Mouse (Mus musculus): ENCODE data around the gene Krt86. TPM values are rescaled to one million over a fixed set of nuclear protein-coding genes. Genes with fewer than 3 reads are reported as not detected.
"Not testable (repeated sequence)": the region's sequence is repeated elsewhere in the genome, so short reads cannot be mapped to it uniquely, and the experiment has no call there.

Gene Krt86
- polyA plus RNA-seq, 1 experiment from 2014 or later: not detected

- no peak overlapping the region for H3K4me3 ChIP-seq (replicated peaks; ENCODE audit: low read length)
Measured at GRCm38 (mm10) chr15:101506896-101507758, 33.8 kb downstream of the Krt86 start.

GRCm38 (mm10) chr15:101508247-101508646, 35.0 kb downstream of the Krt86 start:
- 0 out of 2 replicates have a peak, but pooled peaks cover 3% of the 10 kb centered on the region for H3K4me1 ChIP-seq (ENCODE audit: control insufficient read depth, insufficient read depth, low read length)
- H3K9ac ChIP-seq (ENCODE audit: low read length): no peak overlapping the region
- no peak overlapping the region for H3K27ac ChIP-seq (ENCODE audit: low read length)
- H3K36me3 ChIP-seq (ENCODE audit: control insufficient read depth, insufficient read depth, low read length): no peaks in the 10 kb centered on the region
- no peak overlapping the region for H3K4me3 ChIP-seq (replicated peaks; ENCODE audit: low read length)
- ATAC-seq (ENCODE audit: insufficient read depth, low FRiP score): no peak
- WGBS: 38% methylated on average over 9 of the region's 9 CpGs
- no peaks in the 10 kb centered on the region for H3K9me3 ChIP-seq (replicated peaks; ENCODE audit: control insufficient read depth, low read length)
- no peak overlapping the region for H3K4me2 ChIP-seq (ENCODE audit: low read depth, low read length)
- H3K27me3 ChIP-seq (ENCODE audit: control insufficient read depth, insufficient read depth, low read length): no peaks in the 10 kb centered on the region

More at GRCm38 (mm10) chr15:101506896-101507758, 33.8 kb downstream of the Krt86 start:
- WGBS: 46% methylated on average over 14 of the region's 14 CpGs
- H3K9me3 ChIP-seq (replicated peaks; ENCODE audit: control insufficient read depth, low read length): no peaks in the 10 kb centered on the region
- H3K27me3 ChIP-seq (ENCODE audit: control insufficient read depth, insufficient read depth, low read length): no peaks in the 10 kb centered on the region
- H3K4me2 ChIP-seq (ENCODE audit: low read depth, low read length): no peak overlapping the region
- no peak for ATAC-seq (ENCODE audit: insufficient read depth, low FRiP score)
- H3K27ac ChIP-seq (ENCODE audit: low read length): no peak overlapping the region
- H3K36me3 ChIP-seq (ENCODE audit: control insufficient read depth, insufficient read depth, low read length): no peaks in the 10 kb centered on the region
- H3K4me1 ChIP-seq (ENCODE audit: control insufficient read depth, insufficient read depth, low read length): 0 out of 2 replicates have a peak, but pooled peaks cover 3% of the 10 kb centered on the region
- H3K9ac ChIP-seq (ENCODE audit: low read length): no peak overlapping the region

GRCm38 (mm10) chr15:101517161-101517560, 43.9 kb downstream of the Krt86 start, which contains the start of gene Gm49425:
TSS of gene Gm49425 (minus strand) at chr15:101517261.
- not testable (repeated sequence) for H3K9me3 ChIP-seq (replicated peaks; ENCODE audit: control insufficient read depth, low read length); H3K4me3 ChIP-seq (replicated peaks; ENCODE audit: low read length); H3K36me3 ChIP-seq (ENCODE audit: control insufficient read depth, insufficient read depth, low read length); H3K27me3 ChIP-seq (ENCODE audit: control insufficient read depth, insufficient read depth, low read length); H3K9ac ChIP-seq (ENCODE audit: low read length); H3K4me2 ChIP-seq (ENCODE audit: low read depth, low read length); H3K27ac ChIP-seq (ENCODE audit: low read length); ATAC-seq (ENCODE audit: insufficient read depth, low FRiP score); H3K4me1 ChIP-seq (ENCODE audit: control insufficient read depth, insufficient read depth, low read length)
- 76% methylated on average over 2 of the region's 2 CpGs for WGBS

- Histone ChIP-seq H3K27me3 (ENCODE audit: control insufficient read depth, insufficient read depth, low read length) (0 out of 2 replicates have a peak, but pooled peaks cover 4% of the 10 kb centered on the region), H3K4me2 (ENCODE audit: low read depth, low read length) (no peak overlapping the region), H3K9ac (ENCODE audit: low read length) (no peak overlapping the region), H3K4me3 (replicated peaks; ENCODE audit: low read length) (no peak overlapping the region), H3K9me3 (replicated peaks; ENCODE audit: control insufficient read depth, low read length) (no peaks in the 10 kb centered on the region), H3K4me1 (ENCODE audit: control insufficient read depth, insufficient read depth, low read length) (no peaks in the 10 kb centered on the region), H3K36me3 (ENCODE audit: control insufficient read depth, insufficient read depth, low read length) (no peaks in the 10 kb centered on the region), H3K27ac (ENCODE audit: low read length) (no peak overlapping the region)
- no peak for ATAC-seq (ENCODE audit: insufficient read depth, low FRiP score)
- 13% methylated on average over 2 of the region's 2 CpGs for whole genome bisulfite sequencing
Measured at GRCm38 (mm10) chr15:101519792-101520191, 46.5 kb downstream of the Krt86 start.

- Histone ChIP-seq H3K9me3 (replicated peaks; ENCODE audit: control insufficient read depth, low read length) (no peaks in the 10 kb centered on the region), H3K36me3 (ENCODE audit: control insufficient read depth, insufficient read depth, low read length) (no peaks in the 10 kb centered on the region), H3K9ac (ENCODE audit: low read length) (no peak overlapping the region), H3K27ac (ENCODE audit: low read length) (peak overlapping the region; percentile 78), H3K4me1 (ENCODE audit: control insufficient read depth, insufficient read depth, low read length) (no peaks in the 10 kb centered on the region), H3K27me3 (ENCODE audit: control insufficient read depth, insufficient read depth, low read length) (0 out of 2 replicates have a peak, but pooled peaks cover 4% of the 10 kb centered on the region), H3K4me3 (replicated peaks; ENCODE audit: low read length) (no peak overlapping the region), H3K4me2 (ENCODE audit: low read depth, low read length) (no peak overlapping the region)
- 0 out of 2 replicates have a peak, but pooled peaks have one; percentile 37 for ATAC-seq (ENCODE audit: insufficient read depth, low FRiP score)
- 63% methylated on average over 4 of the region's 4 CpGs for WGBS
Measured at GRCm38 (mm10) chr15:101522556-101523232, 49.4 kb downstream of the Krt86 start.

Other genes with a start within 250 kb of the Krt86 start
- 2.1 and 2.7 TPM in 2 replicates for gene Grasp, start 249.3 kb upstream of the Krt86 start, polyA plus RNA-seq (2015; fragmentation: Nextera tagmentation; extraction: Ambion mirVana)
- gene Nr4a1, start 219.2 kb upstream of the Krt86 start, polyA plus RNA-seq (2015; fragmentation: Nextera tagmentation; extraction: Ambion mirVana): 12.9 and 13.3 TPM in 2 replicates
- gene Atg101, start 189.2 kb upstream of the Krt86 start, polyA plus RNA-seq (2015; fragmentation: Nextera tagmentation; extraction: Ambion mirVana): 66.9 and 67.0 TPM in 2 replicates
- 9.4 and 9.5 TPM in 2 replicates for gene 6030408B16Rik, start 180.3 kb upstream of the Krt86 start, polyA plus RNA-seq (2015; fragmentation: Nextera tagmentation; extraction: Ambion mirVana)
- gene Krt80, start 103.3 kb upstream of the Krt86 start, polyA plus RNA-seq (2015; fragmentation: Nextera tagmentation; extraction: Ambion mirVana): 37.4 and 64.5 TPM in 2 replicates
- 378 and 523 TPM in 2 replicates for gene Krt7, start 62.4 kb upstream of the Krt86 start, polyA plus RNA-seq (2015; fragmentation: Nextera tagmentation; extraction: Ambion mirVana)
- gene Krt87, start 34.7 kb upstream of the Krt86 start, polyA plus RNA-seq (2015; fragmentation: Nextera tagmentation; extraction: Ambion mirVana): 0.19 and 0.26 TPM in 2 replicates
- 0.15 TPM in 1 of 2 replicates, not detected in the other for gene Krt88, start 25.7 kb upstream of the Krt86 start, polyA plus RNA-seq (2015; fragmentation: Nextera tagmentation; extraction: Ambion mirVana)
- not detected in 2 replicates for gene Krt81, start 9.7 kb upstream of the Krt86 start, polyA plus RNA-seq (2015; fragmentation: Nextera tagmentation; extraction: Ambion mirVana)
- not detected in 2 replicates for gene Krt83, start 18.0 kb downstream of the Krt86 start, polyA plus RNA-seq (2015; fragmentation: Nextera tagmentation; extraction: Ambion mirVana)
- not detected in 2 replicates for gene Gm49425, start 43.8 kb downstream of the Krt86 start, polyA plus RNA-seq (2015; fragmentation: Nextera tagmentation; extraction: Ambion mirVana)
- 0.09 TPM in 1 of 2 replicates, not detected in the other for gene Krt84, start 59.3 kb downstream of the Krt86 start, polyA plus RNA-seq (2015; fragmentation: Nextera tagmentation; extraction: Ambion mirVana)
- gene Krt82, start 77.2 kb downstream of the Krt86 start, polyA plus RNA-seq (2015; fragmentation: Nextera tagmentation; extraction: Ambion mirVana): not detected in 2 replicates
- gene Krt90, start 89.5 kb downstream of the Krt86 start, polyA plus RNA-seq (2015; fragmentation: Nextera tagmentation; extraction: Ambion mirVana): 0.13 and 0.17 TPM in 2 replicates
- 0.26 and 0.40 TPM in 2 replicates for gene Krt75, start 100.4 kb downstream of the Krt86 start, polyA plus RNA-seq (2015; fragmentation: Nextera tagmentation; extraction: Ambion mirVana)
- gene Gm5414, start 154.7 kb downstream of the Krt86 start, polyA plus RNA-seq (2015; fragmentation: Nextera tagmentation; extraction: Ambion mirVana): not detected in 2 replicates
- 0.14 TPM in 1 of 2 replicates, not detected in the other for gene Gm5478, start 173.9 kb downstream of the Krt86 start, polyA plus RNA-seq (2015; fragmentation: Nextera tagmentation; extraction: Ambion mirVana)
- 14.7 and 18.5 TPM in 2 replicates for gene Krt6b, start 206.8 kb downstream of the Krt86 start, polyA plus RNA-seq (2015; fragmentation: Nextera tagmentation; extraction: Ambion mirVana)
- gene Krt6a, start 220.8 kb downstream of the Krt86 start, polyA plus RNA-seq (2015; fragmentation: Nextera tagmentation; extraction: Ambion mirVana): 458 and 584 TPM in 2 replicates
- gene Krt5, start 239.4 kb downstream of the Krt86 start, polyA plus RNA-seq (2015; fragmentation: Nextera tagmentation; extraction: Ambion mirVana): 464 and 594 TPM in 2 replicates